Mouse (Mus musculus): ENCODE results near the gene Fyb.

The Fyb gene

DNA sequence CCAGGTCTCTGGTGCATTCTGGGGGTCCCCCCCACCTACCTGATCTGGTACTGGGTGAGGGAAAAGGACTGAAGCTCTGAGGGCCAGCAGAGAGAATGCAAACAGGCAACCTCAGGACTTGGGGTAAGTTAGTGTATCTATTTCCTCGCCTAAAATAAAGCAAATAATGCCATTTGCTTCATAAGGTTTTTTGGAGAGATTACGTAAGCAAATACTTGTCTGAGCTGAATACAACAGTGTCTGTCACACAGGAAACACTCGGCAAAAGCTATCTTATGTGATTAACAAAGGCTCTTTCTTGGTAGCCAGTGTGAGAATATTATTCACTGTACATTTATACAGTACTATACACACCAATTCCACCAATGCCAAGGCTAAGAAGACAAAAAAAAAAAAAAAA is 76.0 kb downstream of the Fyb start:
- DNase-seq (ENCODE audit: low spot score) = no peak

DNA sequence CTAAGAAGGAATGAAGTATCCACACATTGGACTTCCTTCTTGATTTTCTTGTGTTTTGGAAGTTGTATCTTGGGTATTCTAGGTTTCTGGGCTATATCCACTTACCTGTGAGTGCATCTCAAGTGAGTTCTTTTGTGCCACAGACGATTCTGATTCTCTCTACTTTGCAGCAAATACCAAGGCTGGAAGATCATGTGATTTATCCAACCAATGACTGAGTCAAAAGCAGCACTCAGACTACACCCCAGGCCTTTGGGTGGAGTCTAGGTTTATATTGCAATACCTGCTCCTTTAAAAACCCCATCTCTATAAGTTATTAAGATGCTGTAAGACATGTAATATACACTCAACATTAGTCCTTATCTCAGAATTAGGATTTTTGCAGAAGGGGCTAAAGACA is 77.7 kb downstream of the Fyb start:
- DNase-seq (ENCODE audit: low spot score) = no peak

DNA sequence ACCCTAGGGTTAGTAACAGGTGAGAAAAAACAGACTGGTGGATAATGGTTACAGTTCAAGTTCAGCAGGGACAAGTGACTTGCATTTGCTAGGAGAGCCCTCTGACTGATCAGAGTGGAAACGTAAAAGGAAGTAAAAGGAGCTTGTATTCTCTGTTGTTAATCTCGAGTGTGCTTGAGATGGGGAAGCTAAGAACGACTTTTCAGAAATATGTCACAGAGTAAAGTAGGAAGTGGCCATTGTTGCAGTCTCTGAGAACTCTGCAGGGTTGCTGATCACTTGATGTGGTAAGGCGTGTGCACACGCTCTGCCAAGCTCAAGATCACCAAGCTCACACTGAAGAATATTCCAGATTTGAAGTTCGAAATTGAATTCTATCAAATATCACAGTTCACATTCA is 78.7 kb downstream of the Fyb start:
- no peak for DNase-seq (ENCODE audit: low spot score)

DNA sequence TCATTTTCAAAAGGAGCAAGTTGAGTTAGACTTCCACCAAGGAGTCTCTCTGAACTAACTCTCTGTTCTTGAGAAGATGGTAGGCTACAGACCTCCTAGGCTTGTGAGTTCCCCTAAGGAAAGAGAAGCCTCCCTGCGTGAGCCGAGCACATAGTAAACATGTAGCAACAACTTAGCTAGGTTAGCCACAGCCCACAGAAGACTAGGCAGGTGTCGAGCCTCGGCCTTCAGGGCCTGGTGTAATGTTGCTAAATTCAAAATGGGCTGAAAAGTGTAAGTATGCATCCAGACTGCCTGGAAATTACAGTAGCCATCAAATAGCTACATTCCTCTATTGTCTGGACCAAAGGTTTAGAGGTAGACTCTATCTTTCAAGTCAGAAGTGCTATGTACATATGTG is 79.3 kb downstream of the Fyb start:
- DNase-seq (ENCODE audit: low spot score) = no peak

DNA sequence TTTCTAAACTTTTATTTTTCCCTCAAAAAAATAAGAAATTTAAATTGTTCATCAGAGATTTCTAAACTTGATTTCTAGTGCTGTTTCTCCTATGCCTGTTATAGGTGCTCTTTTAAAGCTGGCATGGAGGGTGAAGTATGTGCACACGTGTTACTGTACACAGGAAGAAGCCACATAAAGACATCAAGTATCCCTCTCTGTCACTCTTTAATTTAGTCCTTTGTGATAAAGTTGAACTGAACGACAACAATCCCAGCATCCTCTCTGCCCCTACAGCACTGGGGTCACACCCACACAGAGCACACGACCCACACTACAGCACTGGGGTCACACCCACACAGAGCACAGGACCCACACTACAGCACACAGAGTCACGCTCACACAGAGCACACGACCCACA is 88.0 kb downstream of the Fyb start:
- no peak for DNase-seq (ENCODE audit: low spot score)

DNA sequence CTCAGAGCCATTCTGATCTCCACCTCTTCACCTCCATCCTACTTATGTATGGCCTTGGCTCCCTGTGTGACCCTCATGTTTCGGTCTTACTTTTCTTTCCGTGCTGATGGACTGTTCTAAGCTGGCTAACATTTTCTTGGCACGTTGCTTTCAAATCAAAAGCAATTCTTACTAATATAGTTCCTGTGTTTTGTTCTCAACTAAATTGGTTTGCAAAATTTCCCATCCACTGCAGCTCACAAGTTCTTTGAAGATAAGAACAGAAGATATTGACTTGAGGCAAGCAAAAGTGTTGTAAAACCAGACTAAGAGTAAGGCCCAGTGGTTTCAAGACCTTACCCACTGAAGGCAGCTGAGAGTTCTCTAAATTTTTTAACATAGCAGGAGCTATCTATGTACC is 90.2 kb downstream of the Fyb start:
- DNase-seq (ENCODE audit: low spot score) = no peak

DNA sequence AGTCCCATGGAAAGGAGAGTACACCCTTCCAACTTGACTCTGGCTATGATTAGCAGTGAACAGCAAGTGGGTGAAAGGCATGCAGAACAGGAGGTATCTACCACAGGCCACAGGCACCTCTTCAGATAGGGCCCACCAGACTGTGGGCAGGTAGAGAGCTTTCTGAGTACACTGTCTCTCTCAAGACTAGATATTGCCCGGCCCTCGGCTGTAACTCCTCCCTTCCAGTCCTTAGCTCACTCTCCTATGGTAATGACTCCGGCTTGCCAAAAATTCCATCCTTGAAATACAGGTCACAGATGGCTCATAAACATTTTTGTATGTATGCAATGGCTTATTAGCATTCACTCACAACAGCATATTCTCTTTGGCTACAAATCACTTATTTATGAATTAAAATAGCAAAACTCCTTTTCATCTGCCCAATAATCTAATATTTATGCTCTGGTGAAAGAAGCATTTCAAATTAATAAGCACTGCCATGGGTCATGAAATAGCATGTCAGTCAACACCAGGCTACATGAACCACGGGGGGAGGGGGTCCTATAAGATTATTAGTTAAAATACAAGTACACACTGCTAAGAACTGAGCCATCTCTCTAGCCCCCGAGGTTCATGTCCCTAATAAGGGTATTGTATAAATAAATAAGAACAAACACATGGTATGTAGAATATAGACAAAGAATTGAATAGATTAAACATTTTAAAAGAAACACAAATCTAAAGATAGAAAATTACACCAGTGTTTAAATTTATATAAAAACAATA is 93.9 kb downstream of the Fyb start:
- DNase-seq (ENCODE audit: low spot score) = no peak

DNA sequence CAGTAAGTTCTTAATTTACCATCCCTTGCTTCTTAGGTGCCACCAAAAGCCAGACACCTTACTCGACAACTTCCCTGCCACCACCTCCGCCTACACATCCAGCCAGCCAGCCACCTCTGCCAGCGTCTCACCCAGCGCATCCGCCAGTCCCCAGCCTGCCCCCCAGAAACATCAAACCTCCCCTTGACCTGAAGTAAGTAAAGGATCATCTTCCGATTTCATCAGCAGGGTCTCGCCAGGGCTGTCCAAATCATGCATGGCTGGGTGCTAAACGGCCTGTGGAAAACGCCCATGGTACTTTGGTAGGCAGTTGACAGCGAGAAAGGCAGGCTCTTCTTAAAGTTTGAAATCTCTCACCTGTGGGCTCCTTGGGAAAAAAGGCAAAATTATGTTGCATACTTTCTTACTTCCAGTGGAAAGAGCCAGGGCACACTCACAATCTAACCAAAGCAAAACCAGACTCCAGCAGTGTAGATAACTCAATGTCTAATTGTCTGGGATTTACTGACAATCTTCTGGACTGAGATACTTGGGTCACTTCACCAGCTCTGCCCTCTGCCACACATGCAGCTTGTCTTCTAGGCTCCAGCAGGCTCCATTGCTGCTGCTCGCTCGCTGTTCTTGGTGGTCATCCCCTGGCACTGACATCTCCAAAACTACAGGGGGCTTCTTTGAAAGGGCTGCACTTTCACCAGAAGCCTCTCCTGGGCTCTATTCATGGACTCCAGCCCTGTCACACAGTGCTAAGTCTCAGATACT is 97.1 kb downstream of the Fyb start:
- no peak for DNase-seq (ENCODE audit: low spot score)

DNA sequence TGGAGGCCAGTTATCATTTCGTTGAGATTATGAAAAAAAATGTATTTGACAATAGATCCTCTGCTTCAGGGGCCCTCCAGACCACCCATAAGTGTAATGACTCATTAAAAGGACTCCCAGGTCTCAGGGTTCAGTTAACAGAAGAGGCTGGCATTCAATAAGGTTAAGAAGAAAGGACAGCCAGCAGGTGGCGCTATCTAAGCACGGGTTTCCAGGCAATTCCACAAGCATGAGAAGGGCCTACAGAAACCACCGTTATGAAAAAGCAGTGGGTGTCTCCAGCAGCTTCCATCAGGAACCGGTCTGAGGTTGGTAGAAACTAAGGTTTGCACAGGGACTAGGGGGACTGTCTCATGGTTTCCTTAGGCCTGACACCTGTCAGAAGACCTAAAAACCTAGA is 99.9 kb downstream of the Fyb start:
- DNase-seq (ENCODE audit: low spot score) = peak; percentile 92

DNA sequence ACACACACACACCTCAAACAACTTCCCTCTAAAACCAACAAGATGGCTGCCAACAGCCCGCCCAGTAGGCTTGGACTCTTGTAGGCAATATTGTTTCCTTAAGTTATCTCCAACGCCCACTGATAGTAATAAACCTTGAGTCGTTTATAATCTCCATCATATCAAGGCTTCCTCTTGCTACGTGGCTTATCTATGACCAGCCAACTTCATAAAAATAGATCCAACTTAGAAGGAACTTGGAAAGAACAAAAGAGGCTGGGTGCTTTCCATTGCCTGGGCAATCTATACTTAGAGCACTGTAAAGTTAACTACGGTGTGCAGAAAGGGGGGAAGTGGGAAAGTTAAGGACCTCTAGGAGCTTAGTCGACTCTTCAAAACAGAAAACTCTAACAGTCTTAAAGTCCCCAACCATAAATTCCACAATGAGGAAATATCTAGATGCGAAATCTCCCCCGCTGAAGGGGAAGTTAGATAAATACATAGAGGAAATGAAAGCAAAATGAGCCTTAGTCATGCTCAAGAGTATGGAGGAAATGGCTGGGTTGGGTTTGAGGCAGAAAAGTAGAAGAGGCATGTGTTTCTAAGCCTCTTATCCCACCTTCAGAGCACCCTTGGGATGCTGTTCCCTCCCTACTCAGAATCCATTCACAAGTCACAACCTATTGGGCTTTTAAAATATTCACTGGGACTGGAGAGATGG is 101.0 kb downstream of the Fyb start:
- no peak for DNase-seq (ENCODE audit: low spot score)

DNA sequence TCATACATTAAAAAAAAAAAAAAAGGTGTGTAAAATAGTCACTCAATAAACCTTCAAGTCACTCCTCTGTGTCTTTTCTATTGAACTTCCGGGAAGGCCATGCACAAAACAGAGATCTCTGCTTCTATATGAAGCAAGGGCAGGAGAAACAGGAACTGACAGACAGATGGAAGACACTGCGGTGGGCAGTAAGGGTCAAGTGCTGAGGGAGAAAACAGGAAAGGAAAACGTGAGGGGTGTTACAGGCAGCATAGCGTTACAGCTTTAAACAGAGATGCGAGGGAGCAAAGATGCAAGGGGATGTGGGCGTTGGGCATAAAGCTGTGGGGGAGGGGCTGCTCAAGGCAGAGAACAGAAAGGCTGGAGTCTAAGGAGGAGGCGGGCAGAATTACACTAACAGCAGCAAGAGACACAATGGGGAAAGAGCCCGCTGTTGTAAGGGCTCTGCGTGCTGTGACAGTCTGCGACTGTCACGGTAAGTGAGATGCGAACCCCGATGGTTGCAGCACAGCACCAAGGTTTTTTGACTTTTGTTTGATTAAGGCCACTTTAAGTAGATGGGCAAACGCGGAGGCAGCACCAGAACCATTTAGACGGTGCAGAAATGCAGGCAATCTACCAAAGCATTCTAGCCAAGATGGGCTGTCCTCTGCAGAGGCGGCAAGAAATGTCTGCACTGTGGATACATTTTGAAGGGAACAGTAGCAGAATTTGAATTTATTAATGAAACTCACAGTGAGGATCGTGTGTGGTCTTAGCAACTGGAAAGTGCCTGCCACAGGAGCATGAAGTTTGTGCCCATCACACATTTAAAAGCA is 101.9 kb downstream of the Fyb start:
- no peak for DNase-seq (ENCODE audit: low spot score)

DNA sequence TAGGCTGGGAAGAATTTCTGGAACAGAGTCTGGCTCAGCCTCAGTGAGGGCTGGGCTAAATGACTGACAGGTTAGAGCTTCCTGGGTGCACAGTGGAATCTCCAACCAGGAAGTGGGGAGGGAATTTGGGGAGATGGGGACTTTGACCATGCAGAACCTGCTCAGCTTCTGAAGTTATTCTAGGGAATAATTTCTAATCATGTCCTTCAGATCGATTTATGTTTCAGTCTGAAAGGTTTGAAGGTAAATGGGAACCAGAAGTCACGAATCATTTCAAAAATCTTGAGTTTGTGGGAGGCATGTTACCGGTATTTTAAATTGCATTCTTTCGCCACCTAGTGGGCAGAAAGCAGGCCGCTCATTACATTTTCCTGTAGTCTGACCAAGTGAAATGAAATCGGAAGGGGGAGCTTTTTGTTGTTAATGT is 103.0 kb downstream of the Fyb start:
- no peak for DNase-seq (ENCODE audit: low spot score)

DNA sequence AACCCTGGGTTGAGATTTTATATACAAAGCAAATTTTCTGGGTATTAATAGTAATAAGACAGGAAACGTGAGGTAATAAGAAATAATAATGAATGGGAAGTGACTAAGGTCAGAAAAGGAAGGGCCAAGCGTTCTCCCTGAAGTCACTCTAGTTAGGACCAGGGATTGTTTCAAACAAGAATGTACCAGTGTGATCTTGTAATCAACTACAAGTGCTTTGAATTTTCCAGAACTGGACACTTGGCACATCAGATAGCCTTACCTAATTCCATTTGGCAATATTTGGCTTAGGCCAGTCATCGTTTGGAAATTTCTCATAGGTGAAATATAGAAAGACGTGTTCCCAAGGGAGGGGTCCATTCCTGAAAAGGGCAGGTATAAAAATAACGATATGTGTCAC is 103.5 kb downstream of the Fyb start:
- DNase-seq (ENCODE audit: low spot score) = no peak

DNA sequence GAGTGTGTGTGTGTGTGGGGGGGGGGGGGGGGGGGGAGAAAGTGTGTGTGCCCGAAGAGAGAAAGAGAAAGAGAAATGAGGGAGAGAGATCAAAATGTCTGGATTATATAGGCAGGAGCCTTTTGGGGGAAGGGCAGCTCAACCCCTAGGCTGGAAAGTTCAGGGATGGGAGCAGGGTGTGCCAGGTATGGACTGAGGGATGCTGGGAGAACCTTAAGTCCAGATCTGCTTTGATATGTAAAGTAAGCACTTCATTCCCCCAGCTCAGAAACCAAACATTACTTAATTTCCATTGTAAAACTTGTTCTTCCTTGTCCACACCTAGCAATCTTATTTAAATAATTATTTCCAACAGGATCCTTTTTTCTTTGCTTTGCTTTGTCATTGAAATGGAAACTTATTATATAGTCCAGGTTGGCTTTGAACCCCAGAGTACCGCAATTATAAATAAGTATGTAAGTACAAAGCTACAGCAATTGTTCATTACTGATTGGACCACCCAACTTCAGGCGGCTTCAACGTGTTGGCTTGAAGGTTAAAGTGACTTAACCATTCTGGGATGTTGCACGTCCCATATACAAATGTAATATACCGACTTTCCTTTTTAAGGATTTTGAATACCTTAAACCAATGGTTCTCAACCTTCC is 105.9 kb downstream of the Fyb start:
- DNase-seq (ENCODE audit: low spot score) = no peak

DNA sequence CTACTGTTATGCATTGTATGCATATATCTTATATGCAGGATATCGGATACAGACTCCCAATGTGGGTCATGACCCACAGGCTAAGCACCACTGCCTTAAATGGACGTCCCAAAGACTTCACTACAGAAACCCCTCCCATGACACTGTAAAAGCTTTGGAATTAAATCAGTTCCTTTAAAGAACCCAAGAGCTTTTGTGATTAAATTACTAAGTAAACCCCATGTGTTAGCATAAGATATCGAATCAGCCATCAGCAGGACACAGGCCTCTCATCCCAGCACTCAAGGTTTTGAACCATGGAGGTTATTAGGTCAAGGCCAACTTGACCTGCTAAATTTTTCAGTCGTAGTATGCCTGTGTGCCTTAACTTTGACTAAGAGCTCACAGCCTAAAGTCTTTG is 106.5 kb downstream of the Fyb start:
- no peak for DNase-seq (ENCODE audit: low spot score)

DNA sequence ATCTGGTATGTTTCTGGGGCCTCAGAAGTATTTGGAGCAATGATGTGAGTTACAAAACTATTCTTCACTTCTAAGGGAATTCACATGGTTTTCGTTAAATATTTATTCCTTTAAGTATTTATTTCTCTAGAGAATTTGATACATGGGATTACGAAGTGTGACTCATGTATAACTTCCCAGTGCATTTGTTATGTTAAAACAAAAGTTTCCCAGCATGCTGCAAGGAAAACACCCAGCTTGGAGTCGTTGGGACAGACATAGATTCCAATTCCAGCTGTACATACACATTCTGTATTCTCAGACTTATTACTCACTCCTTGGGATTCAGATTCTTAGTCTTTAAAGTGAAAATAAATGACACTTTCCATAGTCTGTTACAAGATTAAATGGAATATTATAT is 112.8 kb downstream of the Fyb start:
- no peak for DNase-seq (ENCODE audit: low spot score)

DNA sequence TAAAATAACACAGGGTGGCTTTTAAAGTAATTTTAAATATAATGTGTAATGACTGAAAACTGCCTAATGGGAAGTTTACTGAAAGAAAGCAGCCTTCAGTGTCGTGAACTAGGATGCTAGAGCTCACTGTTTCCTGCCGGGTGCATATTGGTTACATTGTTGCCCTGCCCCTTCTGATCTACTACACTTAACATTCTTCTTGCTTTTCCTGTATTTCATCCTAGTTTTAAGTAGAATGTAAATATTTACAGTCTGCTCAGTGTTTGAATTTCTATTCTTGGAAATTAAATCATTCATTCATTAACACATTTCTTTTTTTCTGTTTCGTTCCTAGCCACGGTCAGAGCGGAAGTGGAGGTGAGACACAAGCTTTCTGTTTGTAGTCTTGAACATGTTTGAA is 119.6 kb downstream of the Fyb start:
- DNase-seq (ENCODE audit: low spot score) = no peak

DNA sequence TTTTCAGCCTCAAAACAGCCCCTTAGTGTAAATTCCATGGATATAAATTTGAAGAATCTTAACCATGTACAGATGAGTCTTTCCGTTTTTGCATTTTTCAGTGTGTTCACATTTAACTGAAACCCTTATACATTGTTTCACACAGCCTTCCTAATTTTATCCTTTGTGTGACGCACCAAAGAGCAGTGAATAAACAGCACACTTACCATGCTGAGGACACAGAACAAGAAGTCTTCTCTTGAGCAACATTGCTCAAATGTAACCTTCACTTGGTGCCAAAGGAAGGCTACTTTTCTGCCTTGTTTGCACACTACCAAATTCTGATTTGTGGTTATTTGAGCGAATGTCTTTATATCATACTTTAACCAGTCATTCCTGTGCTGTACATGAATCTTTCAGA is 122.8 kb downstream of the Fyb start:
- DNase-seq (ENCODE audit: low spot score) = no peak

DNA sequence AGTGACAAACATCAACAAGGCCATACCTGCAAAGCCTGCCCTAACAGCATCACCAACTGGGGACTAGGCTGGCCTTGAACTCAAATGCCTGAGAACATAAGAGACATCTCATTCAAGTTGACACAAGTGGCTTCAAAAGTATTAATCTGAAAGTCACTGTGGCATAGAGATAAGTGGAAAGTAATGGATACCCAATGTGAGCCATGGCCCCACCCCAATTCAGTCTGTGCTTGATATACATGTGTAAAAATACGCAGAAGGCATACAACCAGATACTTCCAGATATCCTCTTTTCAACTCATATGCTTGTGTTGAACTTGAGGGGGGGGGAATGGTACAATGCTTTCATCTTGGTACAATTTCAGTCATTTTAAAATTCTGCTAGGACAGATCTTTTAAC is 124.4 kb downstream of the Fyb start:
- no peak for DNase-seq (ENCODE audit: low spot score)

DNA sequence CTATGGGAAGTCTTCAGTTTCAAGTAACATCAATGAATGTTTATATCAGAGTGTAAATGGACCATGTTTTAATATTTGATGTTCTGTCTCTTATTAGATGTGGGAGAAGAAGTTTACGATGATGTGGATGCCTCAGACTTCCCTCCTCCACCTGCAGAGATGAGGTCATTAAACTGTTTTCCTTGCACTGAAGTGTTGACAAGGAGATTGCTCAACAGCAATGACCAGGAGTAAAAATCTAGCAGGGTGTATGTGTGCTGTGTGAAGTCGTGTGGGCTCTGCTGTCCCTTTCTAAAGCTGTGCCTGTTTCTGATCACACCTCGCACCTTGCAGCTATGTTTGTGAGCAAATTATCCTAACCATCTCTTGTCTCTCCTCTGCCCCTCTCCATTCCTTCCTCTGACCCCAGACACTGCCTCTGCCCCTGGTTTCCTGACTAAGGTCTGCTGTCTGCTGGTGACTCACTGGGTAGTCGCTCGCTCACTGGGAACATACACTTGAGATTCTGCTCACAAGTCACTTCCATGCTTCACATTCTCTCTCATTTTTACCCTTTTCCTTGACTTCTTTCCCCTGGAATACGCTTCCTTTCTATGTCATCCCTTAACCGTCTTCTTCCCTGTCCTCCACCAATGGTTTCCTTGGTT is 126.2 kb downstream of the Fyb start:
- no peak for DNase-seq (ENCODE audit: low spot score)

DNA sequence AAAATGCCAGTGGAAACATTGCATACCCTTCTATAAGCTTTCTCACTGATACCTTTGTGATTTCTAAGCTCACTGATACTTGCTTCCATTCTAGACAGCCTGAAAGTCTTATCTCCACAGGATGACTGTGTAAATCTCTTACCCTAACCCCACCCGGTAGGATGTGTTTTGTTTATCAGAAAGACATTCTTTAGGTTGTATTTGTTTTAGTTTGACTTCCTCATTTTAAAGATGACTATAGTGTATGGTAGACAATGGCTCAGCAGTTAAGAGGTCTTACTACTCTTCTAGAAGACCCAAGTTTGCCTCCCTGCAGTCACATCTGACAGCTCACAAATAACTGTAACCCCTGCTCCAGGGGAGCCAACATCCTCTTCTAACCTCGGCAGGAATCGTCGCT is 130.4 kb downstream of the Fyb start:
- DNase-seq (ENCODE audit: low spot score) = no peak

All from testis, postnatal 10 days (tissue).